Mouse (Mus musculus) embryonic fibroblast, embryonic 13.5 days (primary cell): ENCODE results near the gene Drosha.

Experiments used
- CTCF ChIP-seq: IDR thresholded peaks from 2 replicates; pipeline ENCODE4 v1.5.1; 2011; ENCODE audit warnings: mild to moderate bottlenecking, control low read depth, low read length, moderate library complexity, borderline replicate concordance; ENCODE audit not compliant: insufficient read depth
- POLR2A ChIP-seq: IDR thresholded peaks from 2 replicates; pipeline ENCODE4 v1.6.1; 2011; ENCODE audit warnings: low read depth, mild to moderate bottlenecking, control low read depth, low read length, moderate library complexity

- TF ChIP-seq POLR2A (no peak), CTCF (no peak)
Observed at GRCm38 (mm10) chr15:12900428-12901196, 76.0 kb downstream of the Drosha start.
